Comparison of ENCODE assay signal across 19 mouse cellular contexts in the genomic region with DNA sequence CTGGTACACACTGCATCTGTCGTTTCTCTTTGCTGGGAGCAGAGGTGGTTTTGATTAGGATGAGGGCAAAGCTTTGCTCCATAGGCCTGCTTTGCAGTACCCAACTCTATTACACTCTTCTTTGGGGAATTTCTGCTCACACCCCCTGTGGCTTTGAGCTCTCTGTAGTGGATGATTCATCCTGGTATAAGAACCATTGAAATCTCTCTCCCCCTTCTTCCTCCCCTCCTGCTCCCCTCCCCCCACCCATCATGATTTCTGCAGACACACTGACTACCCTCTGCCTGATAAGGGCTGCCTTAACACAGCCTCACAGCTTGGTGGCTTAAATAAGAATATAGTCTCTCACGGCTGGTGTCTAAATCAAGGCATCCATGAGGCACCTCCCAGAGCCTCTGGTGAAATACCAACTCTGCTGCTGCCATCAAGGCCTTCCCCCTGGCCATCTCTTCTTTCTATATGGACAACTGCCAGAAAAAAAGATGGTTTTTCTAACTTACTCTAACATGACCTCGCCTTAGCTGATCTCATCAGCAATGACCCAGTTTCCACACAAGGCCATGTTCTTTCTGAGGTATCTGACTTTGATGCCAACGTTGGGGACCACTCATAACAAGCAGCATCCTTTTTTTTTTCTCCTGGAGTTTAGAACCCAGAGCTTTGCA.
A peak's percentile ranks its signal among the peaks of the same experiment; 100 is the strongest.
DNase-seq lines count a peak whose midpoint lies in the region; ATAC-seq lines count a peak whose summit lies in the region.
"Had no signal": no experiment of that assay in that cellular context is flagged by ENCODE, and none has a peak within 500 bp of the region (broad histone marks: within the 10 kb centered on the region; RNA-seq: fewer than 3 reads in every experiment).

No protein-coding gene starts in this region.

- no peak overlapping the region for H3K4me2 ChIP-seq in embryonic facial prominence, embryonic 13.5 days
- H3K4me2 ChIP-seq: heart, embryonic 11.5 days; hindbrain, embryonic 12.5 days; lung, embryonic 15.5 days had no signal

- H3K27me3 ChIP-seq in embryonic facial prominence, embryonic 13.5 days: no peaks in the 10 kb centered on the region
- H3K27me3 ChIP-seq: hindbrain, embryonic 12.5 days; lung, embryonic 15.5 days had no signal

- no peak overlapping the region for H3K9ac ChIP-seq in embryonic facial prominence, embryonic 13.5 days
- H3K9ac ChIP-seq: hindbrain, embryonic 12.5 days; liver, embryonic 14.5 days; lung, embryonic 15.5 days had no signal

- H3K4me1 ChIP-seq in embryonic facial prominence, embryonic 13.5 days: peaks cover 36% of the 10 kb centered on the region

- 49% methylated on average over 4 of the region's 4 CpGs for WGBS in embryonic facial prominence, embryonic 13.5 days

- no peak overlapping the region for H3K4me3 ChIP-seq in embryonic facial prominence, embryonic 13.5 days
- H3K4me3 ChIP-seq: forebrain, embryonic 10.5 days; hindbrain, embryonic 12.5 days; layer of hippocampus, adult 2 months; lung, embryonic 15.5 days had no signal

- no peak for ATAC-seq in embryonic facial prominence, embryonic 13.5 days (ENCODE audit: insufficient number of reproducible peaks, insufficient read depth, low FRiP score, low TSS enrichment, low read depth)

- no peaks in the 10 kb centered on the region for H3K9me3 ChIP-seq in embryonic facial prominence, embryonic 13.5 days
- H3K9me3 ChIP-seq: forebrain, embryonic 10.5 days; hindbrain, embryonic 12.5 days; lung, embryonic 15.5 days had no signal

- H3K27ac ChIP-seq in embryonic facial prominence, embryonic 13.5 days: 0 out of 2 replicates have a peak overlapping the region, but pooled peaks have one; percentile 24
- H3K27ac ChIP-seq: forebrain, embryonic 10.5 days; hindbrain, embryonic 12.5 days; layer of hippocampus, adult 2 months; liver, embryonic 14.5 days; lung, embryonic 15.5 days had no signal

- H3K36me3 ChIP-seq in embryonic facial prominence, embryonic 13.5 days: no peaks in the 10 kb centered on the region
- H3K36me3 ChIP-seq: forebrain, embryonic 10.5 days; hindbrain, embryonic 12.5 days; lung, embryonic 15.5 days had no signal

- DNase-seq in adrenal gland, adult 8-10 months: peak; percentile 34
- no peak for DNase-seq in adrenal gland, adult 18-20 months (ENCODE audit: low spot score in 2 of 2)
- peak; percentile 76 for DNase-seq in 3T3-L1 (ENCODE audit: low read depth, low spot score)
- peak; percentile 4 for DNase-seq in ZHBTc4 (ENCODE audit: low read depth, low spot score)
- DNase-seq in spleen, postnatal 10 days (ENCODE audit: low spot score in 2 of 2): no peak
- no peak for DNase-seq in cerebellum, postnatal 10 days
- DNase-seq: cerebellum, adult 9-10 months; heart, postnatal 10 days; kidney, adult 8-10 months; kidney, postnatal 14 days; midbrain, embryonic 14.5 days; right cerebral cortex, postnatal 25 days had no signal

Comparison
In these comparisons a context has a peak if more than half of its experiments do, and no peak if none do; other contexts are left out.
1. DNase-seq: peak in adrenal gland, adult 8-10 months (single experiment), 3T3-L1 (single experiment) and ZHBTc4 (single experiment); none in adrenal gland, adult 18-20 months (0 of 2), spleen, postnatal 10 days (0 of 2) and cerebellum, postnatal 10 days (0 of 2).